Mouse (Mus musculus): Measurements from ENCODE around the gene Trip11.

Gene Trip11

DNA sequence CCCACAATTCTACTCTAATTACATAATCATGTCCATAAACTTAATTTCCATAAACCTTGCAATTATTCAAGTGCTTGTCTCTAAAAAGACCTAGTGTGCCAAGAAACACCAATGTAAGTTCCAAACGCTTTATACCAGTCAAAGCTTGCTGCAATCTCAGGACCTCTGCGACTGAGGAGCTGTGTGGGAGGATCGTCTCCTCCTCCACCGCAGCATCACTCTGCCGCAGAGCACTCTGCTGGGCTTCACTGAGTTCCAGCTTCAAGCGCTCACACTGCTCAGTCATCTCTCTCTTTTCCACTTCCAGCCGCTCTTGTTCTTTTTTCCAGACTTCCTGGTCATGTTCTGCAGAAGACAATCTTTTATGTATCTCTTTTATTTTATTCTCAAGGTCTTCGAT lies 19.8 kb downstream of the Trip11 start:
- no peak for DNase-seq

DNA sequence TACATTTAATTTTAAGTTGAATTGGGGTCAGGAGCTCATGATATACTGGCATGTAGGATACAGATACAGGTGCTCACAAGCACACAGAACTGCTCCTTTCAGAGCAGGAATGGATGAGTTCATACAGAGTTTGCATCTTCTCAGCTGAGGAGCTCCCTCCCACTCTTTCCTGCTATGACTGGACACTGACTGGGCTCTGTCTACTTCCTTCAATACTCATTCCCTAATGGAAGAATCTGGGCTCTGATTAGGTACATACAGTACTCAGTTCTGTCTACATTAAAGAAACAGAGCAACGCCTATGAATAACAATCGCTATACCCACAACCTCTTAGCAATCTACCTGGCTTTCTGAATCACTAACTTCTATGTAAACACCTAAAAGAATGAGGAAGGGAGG lies 20.2 kb downstream of the Trip11 start:
- DNase-seq, result no peak

DNA sequence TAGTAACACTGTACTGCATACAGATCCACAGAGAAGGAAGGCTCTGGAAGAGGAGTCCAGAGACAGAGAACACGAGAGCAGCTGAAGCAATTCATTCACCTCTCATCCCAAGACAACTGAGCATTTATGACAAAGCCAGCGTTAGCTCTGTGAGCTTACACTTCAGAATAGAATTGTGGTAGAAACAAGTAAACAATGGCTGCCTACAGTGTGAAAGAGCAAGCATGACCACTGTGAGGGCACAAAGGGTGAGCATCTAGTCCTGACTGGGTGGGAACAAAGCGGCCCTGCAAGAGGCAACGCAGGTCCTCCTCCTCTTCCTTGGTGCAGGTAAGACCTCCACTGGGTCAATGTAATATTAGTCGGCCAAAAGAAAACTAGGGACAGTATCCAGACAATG lies 22.0 kb downstream of the Trip11 start:
- no peak for DNase-seq

DNA sequence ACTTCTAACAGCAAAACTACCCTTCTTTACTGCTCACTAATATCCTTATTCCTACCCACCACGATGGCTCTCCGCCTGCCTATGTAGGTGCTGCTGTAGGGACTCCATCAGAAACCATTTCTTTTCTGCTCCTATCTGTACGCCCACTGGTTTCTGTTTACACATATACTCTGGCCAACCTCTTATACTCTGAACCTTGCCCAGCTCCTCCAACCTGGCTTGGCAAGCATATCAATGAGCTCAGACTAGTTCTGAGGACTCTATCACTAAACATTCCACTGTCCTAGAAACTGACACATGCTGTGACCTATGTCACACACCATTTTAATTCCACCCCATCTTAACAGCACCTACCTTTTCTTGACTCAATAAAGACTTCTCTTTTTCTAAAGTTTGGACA lies 23.7 kb downstream of the Trip11 start:
- no peak for DNase-seq

DNA sequence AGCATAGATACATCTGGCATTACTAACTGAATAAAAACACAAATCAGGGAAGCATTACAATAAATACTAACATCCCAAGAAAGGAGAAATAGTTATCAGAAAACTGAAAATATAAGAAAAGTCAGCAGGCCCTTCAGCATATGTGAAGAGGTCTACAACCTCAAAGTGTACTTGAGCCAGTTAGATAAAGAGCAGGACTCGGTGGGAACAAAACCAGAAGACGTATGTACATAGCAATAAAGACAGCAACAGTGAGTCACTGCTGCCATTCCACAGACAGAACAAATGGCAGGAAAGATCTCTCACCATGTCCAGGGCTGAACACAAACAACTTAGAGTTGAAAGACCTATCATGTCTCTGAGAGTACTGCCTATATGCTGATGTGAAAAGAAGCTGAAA lies 24.8 kb downstream of the Trip11 start:
- no peak for DNase-seq

DNA sequence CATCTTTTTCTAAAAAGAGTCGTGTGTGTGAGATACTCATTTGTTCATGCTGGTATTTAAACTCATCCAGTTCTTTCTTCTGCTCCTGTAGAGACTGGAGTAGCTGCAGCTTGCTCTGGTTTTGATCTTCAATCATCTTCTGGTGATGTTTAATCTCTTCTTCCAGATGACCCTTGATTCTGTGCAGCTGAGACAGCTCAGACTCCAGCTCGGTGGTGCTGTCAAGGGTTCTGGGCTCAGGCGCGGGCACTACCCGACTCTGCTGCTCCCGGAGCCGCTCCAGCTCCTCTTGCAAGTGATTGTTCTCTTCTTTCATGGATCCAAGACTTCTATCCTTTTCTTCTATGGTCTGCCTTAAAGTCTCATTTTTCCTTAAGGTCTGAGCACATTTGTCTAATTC lies 28.1 kb downstream of the Trip11 start:
- no peak for DNase-seq

DNA sequence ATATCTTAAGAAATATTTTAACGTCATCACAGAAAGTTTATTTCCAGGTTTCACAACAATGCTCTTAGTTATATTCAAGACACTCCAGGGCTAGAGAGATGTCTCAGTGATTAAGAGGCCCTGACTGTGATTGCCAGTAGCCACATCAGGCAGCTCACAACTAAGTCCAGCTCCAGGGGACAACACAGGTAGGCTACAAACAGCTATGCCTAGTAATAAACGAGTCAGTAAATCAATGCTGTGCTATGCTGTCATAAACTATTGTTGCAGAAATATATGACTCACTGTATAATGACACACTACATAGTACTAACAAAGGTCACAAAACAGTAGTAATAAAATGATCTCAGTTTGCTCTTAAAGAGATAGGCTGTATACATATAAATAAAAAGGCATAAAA lies 36.7 kb downstream of the Trip11 start:
- no peak for DNase-seq

DNA sequence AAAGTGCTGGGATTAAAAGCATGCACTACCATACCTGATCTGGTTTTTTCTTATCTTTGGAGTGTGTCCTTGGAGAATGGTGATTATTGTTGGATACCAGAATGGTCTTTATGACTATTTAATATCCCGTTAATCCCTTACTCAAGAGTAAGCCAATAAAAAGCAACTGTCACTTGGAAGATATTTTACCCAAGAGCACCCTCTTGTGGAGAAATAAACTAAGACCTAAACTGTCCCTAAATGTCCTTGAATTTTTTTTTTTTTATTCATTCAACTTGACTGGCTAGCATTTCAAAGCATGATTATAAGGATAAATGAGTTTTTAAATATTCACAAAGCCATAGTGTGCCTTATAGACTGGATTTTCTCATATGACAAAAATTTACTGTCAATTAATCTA lies 38.0 kb downstream of the Trip11 start:
- DNase-seq, result no peak

DNA sequence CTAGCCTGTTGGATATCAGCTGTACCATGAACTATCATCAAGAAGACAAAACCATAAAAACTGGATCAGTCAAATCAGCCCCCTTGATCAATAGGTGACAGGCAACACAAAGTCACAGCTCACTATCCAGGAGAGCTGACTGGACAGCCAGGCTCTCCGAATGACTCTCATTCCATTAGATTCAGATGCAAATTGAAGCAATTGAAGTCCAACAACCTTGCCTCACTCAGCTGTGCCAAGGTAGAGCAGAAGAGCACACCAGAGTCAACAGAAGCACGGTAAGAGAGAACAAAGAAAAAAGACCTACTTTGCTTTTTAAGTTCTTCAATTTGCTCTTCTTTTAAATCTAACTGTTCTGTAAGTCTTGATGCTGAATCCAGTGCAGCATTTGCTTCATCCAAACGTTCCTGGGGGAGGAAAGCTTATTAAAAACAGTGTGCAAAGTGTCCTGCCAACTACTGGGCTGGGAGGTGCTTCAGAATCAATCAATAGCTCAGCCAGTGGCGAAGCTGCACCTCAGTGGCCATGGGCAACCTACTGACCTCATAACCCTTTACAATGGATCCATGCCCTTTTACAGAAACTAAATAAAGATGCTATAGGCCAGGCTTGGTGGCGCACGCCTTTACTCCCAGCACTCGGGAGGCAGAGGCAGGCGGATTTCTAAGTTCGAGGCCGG lies 50.6 kb downstream of the Trip11 start:
- DNase-seq, result no peak

DNA sequence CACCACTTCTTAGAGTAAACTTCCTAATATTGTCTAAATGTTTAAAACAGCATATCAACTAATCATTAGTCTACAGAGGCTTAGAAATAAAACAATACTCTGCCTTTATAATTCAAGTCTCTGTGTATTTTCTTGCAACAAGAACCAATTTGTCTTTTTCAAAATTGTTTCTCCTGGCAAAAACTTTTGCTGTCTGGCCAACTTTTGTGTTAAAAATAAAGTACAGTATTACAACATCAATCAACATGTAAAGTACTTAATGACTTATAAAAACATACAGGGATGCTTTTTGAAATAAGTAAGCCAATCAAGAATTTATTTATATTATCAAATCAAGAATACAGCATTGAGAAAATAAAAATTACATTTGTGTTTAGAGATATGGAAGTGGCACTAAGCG lies 52.8 kb downstream of the Trip11 start:
- no peak for DNase-seq

DNA sequence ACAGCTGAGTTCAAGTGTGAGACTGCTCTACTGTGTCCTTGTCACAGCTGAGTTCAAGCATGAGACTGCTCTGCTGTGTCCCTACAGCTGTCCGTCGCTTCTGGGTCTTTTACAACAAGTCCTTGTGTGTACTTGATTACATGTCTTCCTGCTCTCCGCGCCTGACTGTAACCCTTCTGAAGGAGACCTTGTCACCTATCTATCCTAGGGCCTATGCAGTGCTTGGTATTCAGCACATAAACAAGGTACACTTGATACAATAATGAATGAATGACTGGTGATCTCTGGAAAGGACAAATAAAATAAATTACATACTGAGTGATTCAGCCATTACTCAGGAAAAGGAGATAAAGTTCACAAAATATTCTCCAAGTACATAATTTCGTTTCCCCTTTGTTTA lies 55.1 kb downstream of the Trip11 start:
- DNase-seq, result no peak

DNA sequence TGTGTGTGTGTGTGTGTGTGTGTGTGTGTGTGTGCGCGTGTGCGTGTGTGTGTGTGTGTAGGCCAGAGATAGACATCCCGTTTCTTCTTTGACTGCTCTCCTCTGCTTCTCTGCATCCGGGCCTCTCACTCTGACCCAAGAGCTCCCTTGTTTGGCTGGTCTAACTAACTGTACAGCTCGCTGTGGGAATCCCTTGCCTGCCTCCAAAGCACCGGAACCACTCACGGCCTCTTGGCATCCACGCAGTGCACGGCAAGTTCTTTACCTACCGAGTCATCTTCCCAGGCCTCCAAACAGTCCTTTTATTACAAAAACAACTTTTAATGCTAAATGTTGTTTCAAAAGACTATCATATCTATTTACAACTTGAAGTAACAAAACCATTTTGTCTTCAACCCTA lies 58.7 kb downstream of the Trip11 start:
- DNase-seq, result no peak

DNA sequence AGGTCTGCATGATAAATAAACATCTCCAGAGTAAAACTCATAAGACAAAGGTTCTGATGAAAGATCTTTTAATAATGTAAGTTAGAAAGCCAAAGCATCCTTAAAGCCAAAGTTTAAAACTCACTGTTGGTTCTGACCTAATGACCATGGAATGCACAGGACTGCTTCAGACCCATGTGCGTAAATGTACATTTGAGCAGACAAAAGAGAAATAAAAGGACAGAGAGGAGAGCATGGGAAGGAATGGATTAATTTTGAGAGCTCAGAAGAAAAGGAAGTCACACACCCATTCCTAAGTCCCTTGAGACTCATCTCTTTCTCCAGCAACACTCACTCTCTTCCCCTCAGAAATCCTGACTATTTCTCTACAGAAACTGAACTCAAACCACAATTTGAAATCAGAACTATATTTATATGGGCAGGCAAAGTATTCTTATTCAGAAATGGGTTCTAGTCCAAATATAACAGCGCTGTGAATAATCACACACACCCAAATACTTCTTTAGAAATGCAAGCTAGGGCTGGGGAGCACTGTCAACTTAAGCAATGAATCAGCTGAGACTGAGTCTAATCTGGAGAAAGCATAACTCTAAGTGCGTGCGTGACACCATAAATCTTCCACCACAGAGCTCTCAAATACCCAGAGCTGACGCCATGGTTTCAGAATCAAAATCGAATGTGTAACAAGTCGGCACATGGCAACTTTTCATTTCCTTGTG lies 61.1 kb downstream of the Trip11 start:
- no peak for DNase-seq

DNA sequence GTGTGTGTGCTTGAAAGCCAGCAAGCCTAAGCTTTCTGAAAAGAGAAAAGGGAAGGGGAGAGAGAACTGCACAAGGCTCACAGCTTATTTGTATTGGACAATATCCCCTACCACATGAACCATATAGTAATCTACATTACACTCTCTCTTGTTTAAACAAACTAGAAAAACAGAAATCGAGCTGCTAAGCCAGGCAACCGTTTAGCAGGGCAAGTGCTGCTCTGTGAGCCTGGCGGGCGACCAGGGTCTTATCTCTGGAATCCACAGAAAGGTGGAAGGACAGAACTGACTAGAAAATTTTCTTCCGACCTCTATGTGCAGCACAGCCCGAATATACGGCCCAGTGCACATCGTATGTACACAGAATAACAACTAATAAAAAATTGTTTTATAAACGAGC lies 61.8 kb downstream of the Trip11 start:
- DNase-seq, result no peak

DNA sequence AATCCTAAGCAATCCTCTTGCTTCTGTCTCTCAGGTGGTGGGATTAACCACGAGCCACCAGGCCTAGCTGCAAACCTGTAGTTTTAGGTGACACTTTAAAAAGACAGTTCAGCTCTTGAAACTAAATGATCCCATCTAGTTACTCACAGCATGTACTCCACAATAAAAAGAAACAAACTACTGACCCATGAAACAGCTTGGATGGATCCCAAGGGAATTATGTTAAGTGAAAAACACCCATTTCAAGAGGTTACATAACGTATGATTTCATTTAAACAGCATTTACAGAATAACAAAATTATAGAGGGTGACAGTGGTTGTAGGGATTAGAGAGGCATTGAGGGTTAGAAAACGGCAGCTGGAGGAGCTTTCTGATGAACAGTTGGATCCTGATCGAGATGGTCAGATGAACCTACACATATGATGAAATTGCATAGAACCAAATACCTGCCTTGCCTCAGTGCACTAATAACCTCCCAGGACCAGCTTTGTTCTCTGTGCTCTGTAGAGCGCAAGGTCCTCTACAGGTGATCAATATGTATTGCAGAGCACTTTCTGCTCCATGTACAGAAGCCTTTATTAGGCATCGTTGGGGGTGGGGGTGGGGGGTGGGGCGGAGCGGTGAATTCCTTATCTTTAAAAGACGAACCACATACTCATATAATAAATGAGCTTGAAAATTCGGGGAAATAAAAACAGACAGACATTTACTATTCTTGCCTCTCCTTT lies 76.4 kb downstream of the Trip11 start:
- DNase-seq, result no peak

DNA sequence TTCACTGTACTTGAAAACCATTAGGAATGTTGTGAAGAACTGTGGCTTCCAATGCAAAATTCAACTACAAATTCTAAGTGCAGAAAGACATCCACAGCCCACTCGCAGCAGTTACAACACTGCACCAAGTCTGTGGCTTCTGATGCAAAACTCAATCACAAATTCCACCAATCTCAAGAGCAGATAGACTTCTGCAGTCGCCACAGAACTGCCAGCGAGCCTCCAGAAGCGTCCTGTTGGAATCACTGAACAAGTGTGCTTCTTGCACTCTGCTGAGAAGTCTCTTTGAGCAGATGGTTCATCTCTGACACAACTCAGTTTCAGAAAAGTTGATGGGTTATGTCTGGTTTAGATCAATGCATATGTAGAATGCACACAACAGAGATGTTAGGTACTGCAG lies 78.4 kb downstream of the Trip11 start:
- no peak for DNase-seq

DNA sequence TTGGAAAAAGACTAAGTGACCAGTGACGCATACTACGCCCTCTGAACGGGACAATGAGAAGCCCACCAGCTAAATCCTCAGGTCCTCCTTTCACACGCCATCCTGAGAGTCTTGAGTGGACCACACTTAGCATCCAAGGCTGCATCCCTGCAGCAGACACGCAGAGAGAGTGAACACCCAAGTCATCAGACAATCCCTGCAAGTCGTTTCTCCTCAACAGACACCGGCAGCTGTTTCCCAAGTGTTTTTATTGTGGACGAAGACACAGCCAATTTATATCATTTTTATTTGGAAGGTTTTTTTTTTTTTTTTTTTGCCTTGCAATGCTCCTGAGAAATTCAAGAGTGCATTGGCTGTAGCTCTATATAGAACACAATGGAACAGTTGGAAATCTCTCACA lies 79.3 kb downstream of the Trip11 start:
- DNase-seq, result no peak

DNA sequence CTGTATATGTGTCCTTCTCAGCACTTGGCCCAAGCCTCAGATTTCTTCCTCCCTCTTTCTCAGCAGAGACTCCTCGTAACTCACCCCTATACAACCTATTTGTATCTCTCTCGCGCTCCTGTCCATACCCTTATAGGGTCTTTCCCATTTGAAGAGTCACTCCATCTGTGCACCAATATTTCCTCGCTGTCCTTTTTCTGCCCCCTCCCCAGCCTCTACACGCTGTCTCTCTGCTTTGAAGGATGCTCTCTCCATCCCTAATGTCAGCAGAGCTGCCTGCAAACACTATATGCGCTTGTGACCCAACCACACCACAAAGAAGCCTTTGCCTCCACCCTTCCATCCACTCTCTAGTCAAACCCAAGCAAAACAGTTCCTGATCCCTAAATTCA lies 80.0 kb downstream of the Trip11 start:
- DNase-seq, result no peak

DNA sequence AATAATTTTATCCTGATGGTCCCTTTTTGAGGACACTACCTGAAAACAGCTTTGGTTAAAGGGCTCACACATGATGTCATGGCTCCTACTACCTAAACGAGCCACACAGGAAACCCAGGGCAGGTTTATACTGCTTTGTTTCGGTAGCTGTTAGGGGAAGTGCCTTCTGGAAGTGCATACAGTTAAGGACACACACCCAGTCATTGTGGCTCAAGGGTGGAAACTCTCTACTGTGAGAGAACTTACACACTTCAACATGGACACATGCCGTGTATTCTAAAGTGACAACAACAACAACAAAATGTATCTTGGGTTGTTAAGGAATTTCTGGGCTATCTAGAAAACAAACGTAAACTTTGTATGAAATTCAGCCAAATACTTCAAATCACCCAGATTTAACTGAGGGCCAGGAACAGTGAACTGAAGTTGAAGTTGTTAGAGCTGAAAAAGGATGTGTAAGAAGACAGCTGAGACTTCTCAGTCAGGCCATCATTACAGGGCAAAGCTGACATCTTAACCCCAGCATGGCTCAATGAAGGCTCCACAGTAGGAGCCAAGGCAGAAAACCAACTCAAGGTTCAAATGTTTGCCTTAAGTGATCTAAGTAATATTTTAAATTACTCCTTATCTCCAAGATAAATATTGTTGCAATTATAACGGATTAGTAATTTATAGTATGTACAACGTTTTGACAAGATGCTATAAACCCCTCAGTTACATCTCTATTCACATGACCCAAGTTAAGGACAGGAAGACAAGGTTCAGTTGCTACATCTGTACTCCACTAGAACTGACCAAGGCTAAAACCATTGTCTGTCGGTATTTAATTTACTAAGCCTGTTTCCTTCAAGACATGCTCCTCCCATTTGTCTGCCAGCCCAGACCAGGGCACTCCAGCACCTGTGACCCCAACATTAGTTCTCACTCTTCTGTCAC lies 80.6 kb downstream of the Trip11 start:
- DNase-seq, result no peak

DNA sequence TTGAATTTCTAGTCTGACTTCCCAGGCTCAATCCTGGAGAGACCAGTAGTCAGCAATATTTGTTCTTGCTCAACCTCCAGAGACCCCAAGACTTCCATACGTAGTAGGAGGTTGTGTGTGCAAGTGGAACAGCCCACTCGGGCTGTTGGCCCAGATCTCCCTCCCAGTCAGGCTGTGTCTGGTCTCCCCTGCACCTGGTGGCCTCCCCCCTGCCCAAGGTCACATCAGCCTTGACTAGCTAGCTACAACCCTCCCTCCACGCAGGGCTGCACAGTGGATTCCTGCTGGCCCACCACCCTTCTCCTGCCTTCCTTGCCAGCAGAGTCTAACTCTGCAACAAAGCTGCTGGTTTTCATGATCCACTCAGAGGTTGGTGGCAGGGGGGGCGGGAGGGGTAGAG lies 81.8 kb downstream of the Trip11 start:
- no peak for DNase-seq

DNA sequence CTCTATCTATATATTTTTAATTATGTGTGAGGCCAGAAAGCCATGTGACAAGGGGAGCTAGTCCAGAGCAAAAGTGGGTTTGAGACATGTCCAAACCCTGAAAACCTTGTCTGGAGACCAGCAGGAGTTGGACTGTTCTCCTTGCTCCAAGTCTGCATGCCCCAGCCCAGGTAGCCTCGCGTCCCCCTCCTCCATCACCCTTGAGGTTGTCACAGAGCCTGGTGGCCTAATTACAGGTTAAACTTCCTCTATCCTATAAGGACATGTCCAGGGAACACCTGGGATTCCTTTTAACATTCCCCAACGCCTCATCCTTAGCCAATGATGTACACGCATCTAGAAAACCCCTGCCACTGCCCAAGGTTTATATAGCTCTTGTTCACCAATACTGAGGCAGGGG lies 89.9 kb downstream of the Trip11 start:
- no peak for DNase-seq

DNA sequence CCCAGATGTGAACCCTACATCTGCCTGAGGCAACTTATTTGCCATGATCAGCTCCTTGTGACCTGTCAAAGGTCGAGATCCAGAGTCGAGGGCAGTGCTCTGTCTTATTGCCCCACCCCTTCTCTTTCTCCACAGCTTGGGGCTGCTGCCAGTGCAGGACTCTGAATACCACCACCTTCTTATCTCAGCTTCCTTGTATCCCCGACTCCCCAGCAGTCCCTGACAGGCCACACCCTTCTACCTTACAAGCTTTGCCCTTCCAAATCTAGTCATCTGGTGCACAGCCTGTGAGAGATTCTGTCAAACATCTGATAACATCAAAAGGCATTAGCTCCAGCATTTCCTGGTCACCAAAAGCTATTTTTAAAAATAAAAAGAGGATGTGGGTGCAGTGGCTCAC lies 91.5 kb downstream of the Trip11 start:
- no peak for DNase-seq

DNA sequence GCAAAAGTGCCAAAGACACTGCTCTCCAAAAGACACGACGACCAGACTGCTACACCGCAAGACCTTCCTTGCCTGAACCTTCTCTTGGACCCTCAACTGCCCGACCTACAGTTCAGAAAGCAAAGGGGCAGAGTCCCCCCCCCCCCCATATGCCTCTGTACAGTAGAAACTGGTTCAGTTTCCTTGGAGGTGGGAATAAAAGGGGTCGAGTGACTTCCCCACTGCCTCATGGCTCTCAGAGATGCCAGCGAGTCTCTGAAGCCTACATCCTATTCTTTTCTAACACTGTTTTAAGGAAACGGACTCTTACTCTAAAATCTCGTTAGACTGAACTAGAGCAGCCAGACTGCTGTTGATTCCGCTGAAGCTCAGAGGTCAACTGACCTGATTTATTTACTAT lies 93.5 kb downstream of the Trip11 start:
- no peak for DNase-seq

Data from cerebellum, postnatal 25 days (tissue).